Mouse (Mus musculus) E14TG2a.4 (cell line): ENCODE data around the gene Cxcr4.

Experiments
- H3K27me3 ChIP-seq: 2 replicates; pipeline ENCODE4 v1.6.1; 2014; ENCODE audit warnings: low read length, control low read depth; ENCODE audit not compliant: insufficient read depth
- H3K36me3 ChIP-seq: 2 replicates; pipeline ENCODE4 v1.6.1; 2014; ENCODE audit warnings: low read length, control low read depth; ENCODE audit not compliant: insufficient read depth
- H3K4me1 ChIP-seq: replicated peaks from 2 replicates; pipeline ENCODE4 v1.6.1; 2014; ENCODE audit warnings: low read depth, low read length, control low read depth
- H3K4me3 ChIP-seq: replicated peaks from 2 replicates; pipeline ENCODE4 v1.5.1; 2014; ENCODE audit warnings: mild to moderate bottlenecking, low read length
- H3K9me3 ChIP-seq: 2 replicates; pipeline ENCODE4 v1.6.1; 2014; ENCODE audit warnings: low read length, control low read depth
- CTCF ChIP-seq: conservative IDR thresholded peaks from 2 replicates; pipeline ENCODE4 v1.5.1; 2014; ENCODE audit warnings: low read length
- NANOG ChIP-seq: IDR thresholded peaks from 2 replicates; pipeline ENCODE4 v1.6.1; 2014; ENCODE audit warnings: borderline replicate concordance, low read length, mixed read lengths
- POU5F1 ChIP-seq: IDR thresholded peaks from 2 replicates; pipeline ENCODE4 v1.6.1; 2014; ENCODE audit warnings: low read length, borderline replicate concordance

Gene Cxcr4

GRCm38 (mm10) chr1:128592961-128593501, 938 bp upstream of the Cxcr4 start:
- peaks cover 65% of the 10 kb centered on the region for H3K4me1 ChIP-seq
- peak overlapping the region; percentile 76 for H3K4me3 ChIP-seq
- H3K9me3 ChIP-seq, result no peaks in the 10 kb centered on the region
- TF ChIP-seq POU5F1 (no peak), CTCF (no peak), NANOG (no peak)
- H3K27me3 ChIP-seq, result peaks cover 58% of the 10 kb centered on the region
- H3K36me3 ChIP-seq, result peaks cover 6% of the 10 kb centered on the region; the same call in 1 of the 2 replicates

DNA sequence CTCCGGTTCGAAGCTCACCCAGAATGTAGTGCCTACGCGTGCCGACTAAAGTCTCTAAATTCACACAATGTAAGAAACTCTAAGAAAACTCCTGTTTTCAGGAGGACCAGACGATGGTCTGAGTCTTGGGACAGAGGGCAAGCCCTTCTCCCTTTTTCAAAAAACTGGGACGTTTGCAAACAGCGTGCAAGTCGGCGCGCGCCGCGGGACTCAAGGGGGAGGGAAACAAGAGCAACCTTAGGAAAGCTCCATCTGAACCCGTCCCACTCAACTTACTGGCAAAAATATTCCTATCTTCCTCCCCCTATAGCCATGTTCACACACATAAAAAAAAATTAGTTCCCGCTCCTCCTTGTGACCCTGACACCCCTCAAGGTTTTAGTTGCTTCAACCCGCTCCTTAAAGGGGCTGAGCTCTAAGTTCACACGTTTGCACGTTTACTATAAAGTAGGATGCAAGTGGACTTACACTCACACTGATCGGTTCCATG, 327 bp downstream of the Cxcr4 start:
- Histone ChIP-seq H3K4me1 (peaks cover 53% of the 10 kb centered on the region), H3K4me3 (peak overlapping the region; percentile 76), H3K9me3 (no peaks in the 10 kb centered on the region), H3K36me3 (peaks cover 6% of the 10 kb centered on the region; the same call in 1 of the 2 replicates), H3K27me3 (peaks cover 58% of the 10 kb centered on the region)
- TF ChIP-seq POU5F1, result no peak
- no peak for TF ChIP-seq CTCF
- TF ChIP-seq NANOG, result no peak

DNA sequence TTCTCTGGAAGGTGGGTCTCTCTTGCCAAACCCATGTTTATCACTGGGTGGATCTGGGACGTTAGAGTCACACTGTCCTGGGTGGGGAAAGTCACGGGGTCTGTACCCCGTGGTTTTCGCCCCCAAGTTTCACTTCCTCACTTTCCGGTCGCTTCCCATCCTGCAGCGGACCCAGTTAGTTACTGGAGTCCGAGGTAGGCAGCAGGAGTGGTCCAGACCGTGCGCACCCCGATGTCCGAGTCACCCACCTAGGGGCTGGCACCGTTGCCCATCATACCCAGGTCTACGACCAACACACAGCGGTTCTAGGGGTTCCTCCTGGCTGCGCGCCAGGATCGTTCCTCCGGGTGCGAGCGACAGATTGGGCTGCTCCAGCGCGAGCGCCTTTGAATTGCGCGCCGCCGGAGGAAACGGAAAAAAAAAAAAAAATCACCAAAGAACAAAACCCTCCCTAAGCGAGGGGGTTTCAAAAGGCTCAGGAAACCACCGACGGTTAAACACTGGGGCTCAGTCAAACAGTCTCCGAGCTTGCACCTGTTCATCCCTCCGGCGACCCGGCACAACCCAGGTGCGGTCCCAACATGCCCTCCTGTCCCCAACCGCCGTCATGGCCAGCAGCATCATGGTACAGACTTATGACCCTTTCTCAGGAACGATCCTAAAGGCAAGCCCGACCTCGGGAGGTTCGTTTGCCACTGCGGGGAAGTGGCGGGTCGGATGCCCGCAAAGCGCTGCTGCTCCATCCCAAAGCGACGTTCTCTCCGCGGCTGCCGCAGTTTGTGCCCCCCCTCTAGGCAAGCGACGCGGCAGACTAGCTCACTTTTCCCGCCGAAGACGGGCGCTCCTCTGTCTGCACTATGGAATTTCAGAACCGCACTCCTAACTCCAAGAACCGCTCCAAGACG, 1.0 kb downstream of the Cxcr4 start:
- H3K27me3 ChIP-seq, result peaks cover 58% of the 10 kb centered on the region
- H3K9me3 ChIP-seq, result no peaks in the 10 kb centered on the region
- TF ChIP-seq POU5F1, result no peak
- TF ChIP-seq CTCF, result no peak
- no peak for TF ChIP-seq NANOG
- peaks cover 6% of the 10 kb centered on the region; the same call in 1 of the 2 replicates for H3K36me3 ChIP-seq
- peaks cover 50% of the 10 kb centered on the region for H3K4me1 ChIP-seq
- peak overlapping the region; percentile 76 for H3K4me3 ChIP-seq

- peaks cover 40% of the 10 kb centered on the region for H3K4me1 ChIP-seq
- no peaks in the 10 kb centered on the region for H3K9me3 ChIP-seq
- peaks cover 51% of the 10 kb centered on the region for H3K27me3 ChIP-seq
- H3K4me3 ChIP-seq, result no peak overlapping the region
- no peak for TF ChIP-seq NANOG
- no peak for TF ChIP-seq CTCF
- no peak for TF ChIP-seq POU5F1
- peaks cover 6% of the 10 kb centered on the region; the same call in 1 of the 2 replicates for H3K36me3 ChIP-seq
These were observed 2.1 kb downstream of the Cxcr4 start for GRCm38 (mm10) chr1:128590011-128590410.

DNA sequence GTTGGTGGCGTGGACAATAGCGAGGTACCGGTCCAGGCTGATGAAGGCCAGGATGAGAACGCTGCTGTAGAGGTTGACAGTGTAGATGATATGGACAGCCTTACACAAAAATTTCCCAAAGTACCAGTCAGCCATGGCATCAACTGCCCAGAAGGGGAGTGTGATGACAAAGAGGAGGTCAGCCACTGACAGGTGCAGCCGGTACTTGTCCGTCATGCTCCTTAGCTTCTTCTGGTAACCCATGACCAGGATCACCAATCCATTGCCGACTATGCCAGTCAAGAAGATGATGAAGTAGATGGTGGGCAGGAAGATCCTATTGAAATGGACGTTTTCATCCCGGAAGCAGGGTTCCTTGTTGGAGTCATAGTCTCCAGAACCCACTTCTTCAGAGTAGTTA, 2.6 kb downstream of the Cxcr4 start:
- TF ChIP-seq POU5F1, result no peak
- no peak for TF ChIP-seq CTCF
- no peak for TF ChIP-seq NANOG
- Histone ChIP-seq H3K4me1 (peaks cover 37% of the 10 kb centered on the region), H3K4me3 (no peak overlapping the region), H3K9me3 (no peaks in the 10 kb centered on the region), H3K27me3 (peaks cover 46% of the 10 kb centered on the region), H3K36me3 (peaks cover 6% of the 10 kb centered on the region; the same call in 1 of the 2 replicates)

GRCm38 (mm10) chr1:128588337-128588736, 3.8 kb downstream of the Cxcr4 start:
- H3K27me3 ChIP-seq, result peaks cover 36% of the 10 kb centered on the region
- peaks cover 29% of the 10 kb centered on the region for H3K4me1 ChIP-seq
- H3K4me3 ChIP-seq, result no peak overlapping the region
- no peaks in the 10 kb centered on the region for H3K9me3 ChIP-seq
- peaks cover 6% of the 10 kb centered on the region; the same call in 1 of the 2 replicates for H3K36me3 ChIP-seq
- TF ChIP-seq NANOG, result no peak
- TF ChIP-seq CTCF, result no peak
- TF ChIP-seq POU5F1, result no peak

DNA sequence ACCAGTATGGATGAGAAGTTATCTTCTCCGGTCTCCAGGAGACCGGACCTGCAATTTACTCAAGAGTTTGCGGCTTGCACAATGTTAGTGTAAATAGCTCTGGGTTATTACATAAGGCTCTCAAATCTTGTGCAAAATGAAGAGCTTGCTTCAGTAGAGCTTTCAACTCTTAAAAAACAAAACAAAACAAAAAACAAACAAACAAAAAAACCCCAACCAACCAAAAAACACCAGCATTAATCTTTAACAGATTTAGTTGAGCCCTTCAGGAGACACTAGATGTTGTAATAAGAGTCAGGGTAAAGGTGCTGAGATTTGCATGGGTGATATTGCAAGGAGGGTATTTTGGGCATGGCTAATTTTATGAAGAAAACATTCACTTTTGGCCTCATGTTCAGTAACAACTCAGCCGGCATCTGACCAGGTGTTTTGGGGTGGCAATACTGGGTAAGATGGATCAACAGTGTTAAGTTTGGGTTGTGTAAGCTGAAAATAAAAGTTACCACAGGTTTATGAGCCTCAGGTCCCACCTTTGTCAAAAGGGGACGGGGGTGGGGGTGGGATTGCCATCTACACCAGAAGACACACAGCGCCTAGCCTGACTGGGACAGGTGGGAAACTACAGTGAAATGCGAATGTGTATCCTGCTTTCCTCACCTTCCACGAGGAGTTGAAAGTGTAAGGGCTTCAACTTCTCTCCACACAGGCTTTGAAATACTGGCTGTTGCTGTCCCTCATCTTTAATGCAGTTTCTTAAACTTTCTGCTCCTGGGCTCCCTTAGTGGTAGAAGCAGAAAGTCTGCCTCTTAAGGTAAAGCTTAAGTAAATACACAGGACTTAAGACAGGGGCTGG, 4.9 kb downstream of the Cxcr4 start:
- TF ChIP-seq CTCF (no peak), NANOG (no peak), POU5F1 (no peak)
- Histone ChIP-seq H3K27me3 (peaks cover 32% of the 10 kb centered on the region), H3K4me1 (peaks cover 19% of the 10 kb centered on the region), H3K4me3 (no peak overlapping the region), H3K36me3 (peaks cover 6% of the 10 kb centered on the region; the same call in 1 of the 2 replicates), H3K9me3 (no peaks in the 10 kb centered on the region)
